Mouse (Mus musculus): ENCODE measurements around the gene Saa2.
"Not testable (repeated sequence)": the region's sequence is repeated elsewhere in the genome, so short reads cannot be mapped to it uniquely, and the experiment has no call there.

The Saa2 gene

GRCm38 (mm10) chr7:46751490-46751889 is at the start of gene Saa2:
Gene Saa2, plus strand, starts transcription at chr7:46751790.
- no peak for DNase-seq

GRCm38 (mm10) chr7:46710390-46710844 is 41.2 kb upstream of the Saa2 start, which contains the start of gene Saal1:
Gene Saal1, minus strand, starts transcription at chr7:46710680.
- peak; percentile 84 for DNase-seq

- DNase-seq, result no peak
Observed at GRCm38 (mm10) chr7:46712250-46712649, 39.3 kb upstream of the Saa2 start.

GRCm38 (mm10) chr7:46714518-46714917 is 37.1 kb upstream of the Saa2 start:
- peak; percentile 85 for DNase-seq

- DNase-seq, result no peak
Observed at GRCm38 (mm10) chr7:46715600-46715999, 36.0 kb upstream of the Saa2 start, which contains the start of gene Saa3. Gene Saa3, minus strand, starts transcription at chr7:46715700.

- DNase-seq, result no peak
Observed at GRCm38 (mm10) chr7:46716897-46717296, 34.7 kb upstream of the Saa2 start.

- peak; percentile 87 for DNase-seq
Observed at GRCm38 (mm10) chr7:46718591-46719270, 32.9 kb upstream of the Saa2 start.

GRCm38 (mm10) chr7:46719526-46719925 is 32.1 kb upstream of the Saa2 start:
- DNase-seq, result peak; percentile 49

GRCm38 (mm10) chr7:46720460-46720859 is 31.1 kb upstream of the Saa2 start:
- peak; percentile 43 for DNase-seq

- no peak for DNase-seq
Observed at GRCm38 (mm10) chr7:46723354-46723753, 28.2 kb upstream of the Saa2 start.

- no peak for DNase-seq
Observed at GRCm38 (mm10) chr7:46723849-46724248, 27.7 kb upstream of the Saa2 start.

- DNase-seq, result no peak
Observed at GRCm38 (mm10) chr7:46724396-46724795, 27.2 kb upstream of the Saa2 start.

- DNase-seq, result no peak
Observed at GRCm38 (mm10) chr7:46727584-46727983, 24.0 kb upstream of the Saa2 start.

GRCm38 (mm10) chr7:46732458-46732857 is 19.1 kb upstream of the Saa2 start, which contains the start of gene Saa4:
Gene Saa4, minus strand, starts transcription at chr7:46732603.
- no peak for DNase-seq

GRCm38 (mm10) chr7:46734983-46735382 is 16.6 kb upstream of the Saa2 start:
- DNase-seq, result no peak

GRCm38 (mm10) chr7:46738561-46739460 is 12.8 kb upstream of the Saa2 start:
- no peak for DNase-seq

GRCm38 (mm10) chr7:46740041-46740440 is 11.5 kb upstream of the Saa2 start:
- not testable (repeated sequence) for DNase-seq

GRCm38 (mm10) chr7:46742880-46743279 is 8.7 kb upstream of the Saa2 start, which contains the start of gene Saa1:
Gene Saa1, minus strand, starts transcription at chr7:46742980.
- DNase-seq, result not testable (repeated sequence)

GRCm38 (mm10) chr7:46745816-46746215 is 5.8 kb upstream of the Saa2 start:
- DNase-seq, result no peak

- DNase-seq, result no peak
Observed at GRCm38 (mm10) chr7:46746381-46746780, 5.2 kb upstream of the Saa2 start.

- no peak for DNase-seq
Observed at GRCm38 (mm10) chr7:46748459-46748858, 3.1 kb upstream of the Saa2 start.

- no peak for DNase-seq
Observed at GRCm38 (mm10) chr7:46761049-46761795, 9.6 kb downstream of the Saa2 start.

GRCm38 (mm10) chr7:46762601-46763000 is 11.0 kb downstream of the Saa2 start:
- no peak for DNase-seq

All from cerebellum, adult 8-10 months (tissue).